Mouse (Mus musculus): ENCODE data around the gene 1520401A03Rik. TPM values are rescaled to one million over a fixed set of nuclear protein-coding genes. Genes with fewer than 3 reads are reported as not detected.

Gene 1520401A03Rik
- polyA plus RNA-seq, 1 experiment from 2014 or later = 3.0 TPM

DNA sequence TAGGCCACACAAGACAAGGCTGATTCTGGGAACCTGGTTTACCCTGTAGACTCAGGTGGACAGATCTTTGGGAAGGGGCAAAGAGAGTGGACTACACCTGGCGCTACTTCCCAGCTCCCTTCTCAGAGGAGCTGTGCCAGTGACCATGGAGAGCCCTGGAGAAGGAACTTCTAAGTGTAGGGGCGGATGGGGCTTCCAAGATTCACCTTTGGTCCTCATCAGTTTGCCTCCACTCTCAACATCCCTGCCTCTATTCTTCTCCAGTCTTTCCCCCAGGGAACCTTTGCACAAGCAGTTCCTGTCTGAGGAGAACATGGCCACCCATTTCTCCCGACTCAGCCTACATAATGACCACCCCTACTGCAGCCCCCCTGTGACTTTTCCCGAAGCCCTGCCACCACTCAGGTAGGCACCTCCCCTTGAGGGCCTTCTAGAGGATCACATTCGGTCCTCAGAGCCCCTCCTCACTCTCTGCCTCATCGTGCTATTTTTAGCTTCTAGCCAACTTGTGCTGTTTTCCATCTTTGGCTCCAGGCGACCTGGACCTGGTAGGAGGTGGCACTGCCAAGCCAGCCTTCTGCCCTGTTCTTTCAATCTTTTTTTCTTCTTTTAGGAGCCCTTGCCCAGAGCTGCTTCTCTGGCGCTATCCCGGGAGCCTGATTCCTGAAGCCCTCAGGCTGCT is 48.2 kb downstream of the 1520401A03Rik start:
- H3K9ac ChIP-seq = peak overlapping the region; percentile 72
- WGBS = 35% methylated on average over 9 of the region's 9 CpGs
- H3K9me3 ChIP-seq = no peaks in the 10 kb centered on the region
- H3K36me3 ChIP-seq = peaks cover 13% of the 10 kb centered on the region
- peak overlapping the region; percentile 65 for H3K4me3 ChIP-seq
- H3K4me2 ChIP-seq (replicated peaks) = peak overlapping the region; percentile 95
- ATAC-seq (ENCODE audit: low FRiP score, low read depth) = no peak
- no peak overlapping the region for H3K27ac ChIP-seq
- H3K27me3 ChIP-seq = peaks cover 37% of the 10 kb centered on the region
- H3K4me1 ChIP-seq = peaks cover 44% of the 10 kb centered on the region

- peaks cover 39% of the 10 kb centered on the region for H3K4me1 ChIP-seq
- peak within 1 kb of the TSS; percentile 72 for H3K9ac ChIP-seq
- H3K9me3 ChIP-seq = no peaks in the 10 kb centered on the region
- H3K27me3 ChIP-seq = peaks cover 28% of the 10 kb centered on the region
- peak within 1 kb of the TSS; percentile 65 for H3K4me3 ChIP-seq
- WGBS = 0% methylated on average over 45 of the region's 45 CpGs
- peak within 1 kb of the TSS; percentile 95 for H3K4me2 ChIP-seq (replicated peaks)
- H3K36me3 ChIP-seq = peaks cover 21% of the 10 kb centered on the region
- H3K27ac ChIP-seq = peak within 1 kb of the TSS; percentile 69; the same call in 1 of the 2 replicates
- peak; percentile 94 for ATAC-seq (ENCODE audit: low FRiP score, low read depth)
Measured at GRCm38 (mm10) chr17:23673424-23674073, 49.0 kb downstream of the 1520401A03Rik start, which contains the start of the genes Hcfc1r1 and Thoc6. Gene Hcfc1r1 (plus strand): TSS chr17:23673596. Gene Thoc6 (minus strand): TSS chr17:23673882.

GRCm38 (mm10) chr17:23672761-23673160 is 49.8 kb downstream of the 1520401A03Rik start:
- H3K4me2 ChIP-seq (replicated peaks) = peak overlapping the region; percentile 95
- H3K36me3 ChIP-seq = peaks cover 28% of the 10 kb centered on the region
- H3K9me3 ChIP-seq = no peaks in the 10 kb centered on the region
- H3K4me3 ChIP-seq = peak overlapping the region; percentile 65
- H3K27ac ChIP-seq = no peak overlapping the region
- peaks cover 24% of the 10 kb centered on the region for H3K27me3 ChIP-seq
- 57% methylated on average over 3 of the region's 3 CpGs for WGBS
- ATAC-seq (ENCODE audit: low FRiP score, low read depth) = no peak
- peak overlapping the region; percentile 72; the same call in 1 of the 2 replicates for H3K9ac ChIP-seq
- H3K4me1 ChIP-seq = peaks cover 39% of the 10 kb centered on the region

DNA sequence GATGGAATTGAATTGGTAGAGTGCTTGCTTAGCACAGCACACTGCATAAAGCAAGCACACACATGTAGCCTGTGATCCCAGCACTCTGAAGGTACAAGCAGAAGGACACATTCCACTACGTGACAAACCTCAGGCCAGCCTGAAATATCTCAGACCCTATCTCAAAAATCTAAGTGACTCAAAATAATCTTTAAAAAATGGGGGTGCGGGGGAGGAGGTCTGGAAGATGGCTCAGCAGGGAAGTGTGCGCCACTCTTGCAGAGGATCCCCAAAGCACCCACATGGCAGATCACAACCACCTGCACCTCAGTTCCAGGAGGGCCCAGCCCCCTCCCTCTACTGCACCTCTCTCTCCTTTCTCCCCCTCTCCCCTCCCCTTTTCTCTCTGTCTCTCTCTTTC is 51.1 kb downstream of the 1520401A03Rik start:
- no peak overlapping the region for H3K9ac ChIP-seq
- peaks cover 21% of the 10 kb centered on the region for H3K27me3 ChIP-seq
- ATAC-seq (ENCODE audit: low FRiP score, low read depth) = no peak
- peaks cover 41% of the 10 kb centered on the region for H3K36me3 ChIP-seq
- no peak overlapping the region for H3K4me2 ChIP-seq (replicated peaks)
- H3K4me3 ChIP-seq = no peak overlapping the region
- H3K9me3 ChIP-seq = no peaks in the 10 kb centered on the region
- H3K4me1 ChIP-seq = peaks cover 31% of the 10 kb centered on the region
- 99% methylated on average over 3 of the region's 3 CpGs for WGBS
- H3K27ac ChIP-seq = no peak overlapping the region

- WGBS = 85% methylated on average over 7 of the region's 7 CpGs
- no peak overlapping the region for H3K4me3 ChIP-seq
- H3K27me3 ChIP-seq = peaks cover 12% of the 10 kb centered on the region
- H3K27ac ChIP-seq = no peak overlapping the region
- H3K4me2 ChIP-seq (replicated peaks) = no peak overlapping the region
- no peak overlapping the region for H3K9ac ChIP-seq
- H3K9me3 ChIP-seq = no peaks in the 10 kb centered on the region
- ATAC-seq (ENCODE audit: low FRiP score, low read depth) = no peak
- H3K4me1 ChIP-seq = peaks cover 22% of the 10 kb centered on the region
- peaks cover 44% of the 10 kb centered on the region for H3K36me3 ChIP-seq
Measured at GRCm38 (mm10) chr17:23670516-23671074, 52.0 kb downstream of the 1520401A03Rik start.

- Histone ChIP-seq H3K4me3 (no peak overlapping the region), H3K27me3 (peaks cover 29% of the 10 kb centered on the region), H3K4me1 (0 out of 2 replicates have a peak, but pooled peaks cover 6% of the 10 kb centered on the region), H3K9me3 (no peaks in the 10 kb centered on the region), H3K9ac (peak overlapping the region; percentile 51; the same call in 1 of the 2 replicates), H3K36me3 (peaks cover 42% of the 10 kb centered on the region), H3K4me2 (replicated peaks) (no peak overlapping the region), H3K27ac (no peak overlapping the region)
- WGBS = 77% methylated on average over 14 of the region's 14 CpGs
- ATAC-seq (ENCODE audit: low FRiP score, low read depth) = no peak
Measured at GRCm38 (mm10) chr17:23665511-23665910, 57.1 kb downstream of the 1520401A03Rik start.

DNA sequence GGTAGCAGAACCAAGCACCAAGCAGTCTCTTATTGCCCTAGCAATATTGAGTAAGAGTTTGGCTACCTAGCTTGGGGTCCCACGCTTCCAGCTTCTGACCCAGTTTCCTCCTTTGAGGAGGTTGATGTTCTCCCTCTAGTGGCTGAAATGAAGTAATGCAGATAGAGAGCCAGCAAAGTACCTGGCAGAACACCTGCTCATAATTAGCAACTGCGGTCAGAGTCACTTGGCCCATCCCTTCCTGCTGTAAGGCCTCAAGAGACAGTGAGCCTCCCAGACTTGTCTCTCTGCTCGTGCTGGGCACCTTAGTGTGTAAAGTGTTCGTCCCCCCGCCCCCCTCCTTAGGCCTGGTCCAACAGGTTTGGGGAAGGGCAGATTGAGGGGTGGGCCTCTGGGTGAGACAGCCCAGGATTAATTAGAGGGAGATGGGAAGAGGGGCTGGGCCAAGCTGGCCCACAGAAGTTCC is 58.0 kb downstream of the 1520401A03Rik start:
- Histone ChIP-seq H3K9me3 (no peaks in the 10 kb centered on the region), H3K4me1 (0 out of 2 replicates have a peak, but pooled peaks cover 9% of the 10 kb centered on the region), H3K27ac (no peak overlapping the region), H3K9ac (no peak overlapping the region), H3K4me3 (no peak overlapping the region), H3K4me2 (replicated peaks) (no peak overlapping the region), H3K27me3 (peaks cover 38% of the 10 kb centered on the region), H3K36me3 (peaks cover 33% of the 10 kb centered on the region)
- WGBS = 10% methylated on average over 5 of the region's 5 CpGs
- ATAC-seq (ENCODE audit: low FRiP score, low read depth) = peak; percentile 18; the same call in 1 of the 2 replicates

GRCm38 (mm10) chr17:23661526-23661925 is 61.1 kb downstream of the 1520401A03Rik start:
- Histone ChIP-seq H3K4me1 (0 out of 2 replicates have a peak, but pooled peaks cover 9% of the 10 kb centered on the region), H3K27me3 (peaks cover 46% of the 10 kb centered on the region), H3K36me3 (peaks cover 3% of the 10 kb centered on the region), H3K4me3 (no peak overlapping the region), H3K9me3 (no peaks in the 10 kb centered on the region), H3K27ac (no peak overlapping the region), H3K9ac (no peak overlapping the region), H3K4me2 (replicated peaks) (no peak overlapping the region)
- ATAC-seq (ENCODE audit: low FRiP score, low read depth) = no peak
- WGBS = under 1% methylated on average over 9 of the region's 9 CpGs

GRCm38 (mm10) chr17:23660876-23661200 is 61.7 kb downstream of the 1520401A03Rik start:
- WGBS = 2% methylated on average over 14 of the region's 14 CpGs
- H3K9me3 ChIP-seq = no peaks in the 10 kb centered on the region
- no peak overlapping the region for H3K9ac ChIP-seq
- ATAC-seq (ENCODE audit: low FRiP score, low read depth) = no peak
- peaks cover 46% of the 10 kb centered on the region for H3K27me3 ChIP-seq
- no peak overlapping the region for H3K27ac ChIP-seq
- H3K4me1 ChIP-seq = 0 out of 2 replicates have a peak, but pooled peaks cover 9% of the 10 kb centered on the region
- peak overlapping the region; percentile 38 for H3K4me2 ChIP-seq (replicated peaks)
- H3K4me3 ChIP-seq = peak overlapping the region; percentile 11; the same call in 1 of the 2 replicates
- no peaks in the 10 kb centered on the region for H3K36me3 ChIP-seq

- H3K9ac ChIP-seq = no peak within 1 kb of the TSS
- no peaks in the 10 kb centered on the region for H3K9me3 ChIP-seq
- H3K4me3 ChIP-seq = peak within 1 kb of the TSS; percentile 11; the same call in 1 of the 2 replicates
- H3K4me2 ChIP-seq (replicated peaks) = peak within 1 kb of the TSS; percentile 38
- WGBS = 5% methylated on average over 27 of the region's 27 CpGs
- H3K36me3 ChIP-seq = no peaks in the 10 kb centered on the region
- no peak for ATAC-seq (ENCODE audit: low FRiP score, low read depth)
- H3K27me3 ChIP-seq = peaks cover 46% of the 10 kb centered on the region
- no peak within 1 kb of the TSS for H3K27ac ChIP-seq
- H3K4me1 ChIP-seq = 0 out of 2 replicates have a peak, but pooled peaks cover 9% of the 10 kb centered on the region
Measured at GRCm38 (mm10) chr17:23660117-23660875, 62.3 kb downstream of the 1520401A03Rik start, which contains the start of gene Bicdl2. Gene Bicdl2 (plus strand): TSS chr17:23660506.

GRCm38 (mm10) chr17:23658450-23658849 is 64.1 kb downstream of the 1520401A03Rik start:
- Histone ChIP-seq H3K4me1 (0 out of 2 replicates have a peak, but pooled peaks cover 6% of the 10 kb centered on the region), H3K36me3 (no peaks in the 10 kb centered on the region), H3K27ac (no peak overlapping the region), H3K9ac (no peak overlapping the region), H3K9me3 (no peaks in the 10 kb centered on the region), H3K27me3 (peaks cover 49% of the 10 kb centered on the region), H3K4me2 (replicated peaks) (no peak overlapping the region), H3K4me3 (no peak overlapping the region)
- WGBS = 70% methylated on average over 3 of the region's 3 CpGs
- no peak for ATAC-seq (ENCODE audit: low FRiP score, low read depth)
